Mouse (Mus musculus) neural tube, embryonic 13.5 days (tissue): ENCODE data around the gene Adgrf4. TPM values are rescaled to one million over a fixed set of nuclear protein-coding genes. Genes with fewer than 3 reads are reported as not detected.

Source experiments
- ATAC-seq: fragments of 200-750 bp; cut with Nextera tagmentation; 2 replicates; pipeline ENCODE4 v1.8.0; 2017; ENCODE audit warnings: low read depth, mild to moderate bottlenecking, moderate TSS enrichment, moderate library complexity
- H3K27ac ChIP-seq: fragments of 300-500 bp; sonication (generic); replicated peaks from 2 replicates; pipeline ENCODE4 v1.5.1; 2015; ENCODE audit warnings: moderate library complexity, mild to moderate bottlenecking, inconsistent platforms
- H3K27me3 ChIP-seq: fragments of 300-500 bp; sonication (generic); 2 replicates; pipeline ENCODE4 v1.6.1; 2015; ENCODE audit warnings: mild to moderate bottlenecking, inconsistent platforms
- H3K36me3 ChIP-seq: fragments of 300-500 bp; sonication (generic); 2 replicates; pipeline ENCODE4 v1.6.1; 2015; ENCODE audit warnings: mild to moderate bottlenecking, inconsistent platforms
- H3K4me1 ChIP-seq: fragments of 300-500 bp; sonication (generic); replicated peaks from 2 replicates; pipeline ENCODE4 v1.6.1; 2015; ENCODE audit warnings: inconsistent platforms
- H3K4me2 ChIP-seq: fragments of 300-500 bp; sonication (generic); 2 replicates; pipeline ENCODE4 v1.6.1; 2015; ENCODE audit warnings: inconsistent platforms, mild to moderate bottlenecking, moderate library complexity
- H3K4me3 ChIP-seq: fragments of 300-500 bp; sonication (generic); 2 replicates; pipeline ENCODE4 v1.5.1; 2015; ENCODE audit warnings: mild to moderate bottlenecking, inconsistent platforms
- H3K9ac ChIP-seq: fragments of 300-500 bp; sonication (generic); 2 replicates; pipeline ENCODE4 v1.6.1; 2015; ENCODE audit warnings: moderate library complexity, mild to moderate bottlenecking, inconsistent platforms
- H3K9me3 ChIP-seq: fragments of 300-500 bp; sonication (generic); 2 replicates; pipeline ENCODE4 v1.6.1; 2016; ENCODE audit warnings: inconsistent platforms
- WGBS: fragments of 180-500 bp; shearing (Covaris S2); methylation state at CpG from one replicate; pipeline ENCODE4 v1.1.7; 2015; 5-methylcytosine and 5-hydroxymethylcytosine counted together
- polyA plus RNA-seq: library from polyadenylated mRNA; unstranded; fragments of >200 nt; fragmentation: Nextera tagmentation; extraction: Ambion mirVana; gene quantifications from 2 replicates; pipeline ENCODE4 v1.2.1, GENCODE M21; 2015

Adgrf4 gene
- 0.17 TPM in 1 of 2 replicates, not detected in the other for polyA plus RNA-seq

DNA sequence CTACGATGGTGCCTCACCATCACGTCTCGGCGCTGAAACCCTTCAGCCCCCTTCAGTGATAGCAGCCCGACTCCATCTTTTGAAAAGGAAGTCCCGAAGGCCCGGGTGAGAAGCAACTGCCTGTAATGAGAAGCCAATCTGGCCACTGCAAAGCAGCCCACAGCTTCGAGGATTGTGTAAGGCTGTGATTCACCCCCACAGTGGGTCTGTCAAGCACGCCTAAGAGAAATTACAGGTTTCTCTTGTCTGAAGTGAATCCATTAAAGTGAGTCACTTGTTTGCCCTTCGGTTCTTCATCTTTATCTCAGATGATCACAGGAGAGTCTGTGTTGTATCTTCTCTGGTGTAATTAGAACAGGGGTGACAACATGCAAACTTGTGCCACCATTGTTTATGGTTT is at the start of gene Adgrf4:
Gene Adgrf4, minus strand, starts transcription at position 149 of the 400 bp plus-strand sequence.
- H3K9ac ChIP-seq: no peak within 1 kb of the TSS
- H3K4me3 ChIP-seq: no peak within 1 kb of the TSS
- no peak for ATAC-seq
- H3K27me3 ChIP-seq: no peaks in the 10 kb centered on the region
- 90% methylated on average over 10 of the region's 10 CpGs for WGBS
- H3K4me2 ChIP-seq: no peak within 1 kb of the TSS
- H3K9me3 ChIP-seq: no peaks in the 10 kb centered on the region
- H3K36me3 ChIP-seq: no peaks in the 10 kb centered on the region
- no peaks in the 10 kb centered on the region for H3K4me1 ChIP-seq
- no peak within 1 kb of the TSS for H3K27ac ChIP-seq

DNA sequence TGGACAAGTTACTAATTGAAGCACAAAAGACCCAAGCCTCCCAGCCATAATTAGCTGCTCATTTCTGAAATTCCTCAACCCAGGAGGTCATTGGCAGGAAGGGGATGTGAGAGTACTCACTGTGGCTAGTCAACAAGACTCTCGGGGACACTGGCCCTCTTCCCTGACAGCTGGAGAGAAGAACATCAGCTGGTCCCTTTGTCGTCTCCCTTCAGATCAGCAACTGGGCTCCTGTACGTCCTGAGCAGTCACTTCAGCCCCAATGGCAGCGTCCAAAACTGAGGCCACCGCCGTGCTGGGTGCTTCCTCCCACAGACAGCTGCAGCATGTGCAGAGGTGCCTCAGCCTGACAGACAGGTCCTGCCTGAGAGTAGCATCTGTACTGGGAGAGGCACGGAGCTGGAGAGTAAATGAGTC is 49.7 kb upstream of the Adgrf4 start, which contains the start of gene Adgrf2:
Gene Adgrf2, minus strand, starts transcription at position 379 of the 417 bp plus-strand sequence.
- no peaks in the 10 kb centered on the region for H3K27me3 ChIP-seq
- no peaks in the 10 kb centered on the region for H3K36me3 ChIP-seq
- H3K9me3 ChIP-seq: no peaks in the 10 kb centered on the region
- H3K27ac ChIP-seq: no peak within 1 kb of the TSS
- 30% methylated on average over 7 of the region's 7 CpGs for WGBS
- ATAC-seq: no peak
- H3K4me3 ChIP-seq: no peak within 1 kb of the TSS
- H3K9ac ChIP-seq: no peak within 1 kb of the TSS
- no peaks in the 10 kb centered on the region for H3K4me1 ChIP-seq
- H3K4me2 ChIP-seq: no peak within 1 kb of the TSS

- Histone ChIP-seq H3K36me3 (no peaks in the 10 kb centered on the region), H3K27ac (no peak overlapping the region), H3K4me2 (no peak overlapping the region), H3K4me1 (no peaks in the 10 kb centered on the region), H3K27me3 (no peaks in the 10 kb centered on the region), H3K9me3 (no peaks in the 10 kb centered on the region), H3K9ac (no peak overlapping the region), H3K4me3 (no peak overlapping the region)
- 89% methylated on average over 6 of the region's 6 CpGs for WGBS
- ATAC-seq: no peak
These were observed 46.7 kb upstream of the Adgrf4 start for GRCm38 (mm10) chr17:42738794-42739193.

DNA sequence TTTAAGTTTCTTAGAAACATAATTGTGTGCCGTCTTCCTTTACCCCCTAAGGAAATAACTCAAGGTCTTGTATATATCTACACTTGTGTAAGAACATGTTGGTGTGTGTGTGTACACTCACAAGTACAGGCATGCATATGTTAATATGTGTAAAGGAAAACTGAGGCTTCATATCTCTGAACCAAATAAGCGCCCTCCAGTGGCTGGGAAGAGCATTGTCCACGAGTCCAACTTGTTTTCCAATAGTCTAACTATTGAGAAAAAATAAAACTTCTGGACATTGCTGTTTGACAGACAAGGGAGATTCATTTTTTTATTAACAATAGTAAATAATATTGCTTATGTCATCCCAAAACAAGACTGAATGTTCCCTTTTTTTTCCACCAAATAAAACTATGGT is 25.1 kb upstream of the Adgrf4 start:
- Histone ChIP-seq H3K27me3 (no peaks in the 10 kb centered on the region), H3K9ac (no peak overlapping the region), H3K9me3 (no peaks in the 10 kb centered on the region), H3K36me3 (no peaks in the 10 kb centered on the region), H3K4me1 (no peaks in the 10 kb centered on the region), H3K4me2 (no peak overlapping the region), H3K4me3 (no peak overlapping the region), H3K27ac (no peak overlapping the region)
- no peak for ATAC-seq
- WGBS: 58% methylated on average over 3 of the region's 3 CpGs

- Histone ChIP-seq H3K4me1 (no peaks in the 10 kb centered on the region), H3K9me3 (no peaks in the 10 kb centered on the region), H3K4me3 (no peak overlapping the region), H3K27ac (no peak overlapping the region), H3K36me3 (no peaks in the 10 kb centered on the region), H3K27me3 (no peaks in the 10 kb centered on the region), H3K9ac (no peak overlapping the region), H3K4me2 (no peak overlapping the region)
- no peak for ATAC-seq
- WGBS: 95% methylated on average over 7 of the region's 7 CpGs
These were observed 22.9 kb upstream of the Adgrf4 start for GRCm38 (mm10) chr17:42714991-42715390.

DNA sequence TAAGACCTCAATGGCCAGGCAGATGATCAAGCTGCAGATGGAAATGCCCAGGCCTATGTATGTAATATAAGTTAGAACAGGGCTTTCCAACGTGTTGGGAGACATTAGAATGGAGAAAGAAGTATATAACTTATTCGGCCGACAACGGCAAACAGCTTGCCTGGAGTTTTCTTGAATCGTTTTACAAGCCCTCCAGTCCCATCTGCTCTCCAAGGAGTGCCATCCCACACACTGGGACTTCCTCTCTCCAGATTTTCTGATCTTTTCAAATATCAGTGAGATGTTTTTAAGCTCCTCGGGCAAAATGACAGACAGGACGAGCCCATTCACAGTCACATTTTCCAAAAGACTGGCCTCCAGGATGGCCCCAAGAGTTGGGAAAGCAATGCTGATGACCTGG is 18.6 kb upstream of the Adgrf4 start:
- 91% methylated on average over 7 of the region's 7 CpGs for WGBS
- Histone ChIP-seq H3K27me3 (no peaks in the 10 kb centered on the region), H3K36me3 (no peaks in the 10 kb centered on the region), H3K9me3 (no peaks in the 10 kb centered on the region), H3K9ac (no peak overlapping the region), H3K4me1 (no peaks in the 10 kb centered on the region), H3K27ac (no peak overlapping the region), H3K4me2 (no peak overlapping the region), H3K4me3 (no peak overlapping the region)
- ATAC-seq: no peak

- ATAC-seq: no peak
- Histone ChIP-seq H3K9me3 (no peaks in the 10 kb centered on the region), H3K4me1 (no peaks in the 10 kb centered on the region), H3K4me3 (no peak overlapping the region), H3K36me3 (no peaks in the 10 kb centered on the region), H3K27me3 (no peaks in the 10 kb centered on the region), H3K27ac (no peak overlapping the region), H3K4me2 (no peak overlapping the region), H3K9ac (no peak overlapping the region)
- WGBS: 90% methylated on average over 4 of the region's 4 CpGs
These were observed 13.5 kb upstream of the Adgrf4 start for GRCm38 (mm10) chr17:42705611-42706010.

DNA sequence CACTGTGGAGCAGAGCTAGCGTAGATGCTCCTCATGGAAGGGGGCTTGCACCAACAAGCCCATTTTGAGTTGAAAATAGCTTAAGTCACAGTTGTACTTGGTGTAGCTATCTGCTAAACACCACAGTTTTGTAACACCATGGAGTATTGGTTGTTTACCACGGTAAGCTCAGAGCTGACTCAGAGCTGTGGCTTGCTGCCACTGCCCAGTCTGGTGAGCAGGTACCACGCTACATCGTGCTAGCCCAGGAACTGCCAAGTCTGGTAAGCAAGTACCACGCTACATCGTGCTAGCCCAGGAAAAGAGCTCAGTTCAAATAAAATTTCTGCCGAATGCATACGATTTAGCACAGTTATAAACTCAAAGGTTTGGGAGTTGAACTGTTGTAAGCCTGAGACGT is 10.1 kb upstream of the Adgrf4 start:
- H3K4me2 ChIP-seq: no peak overlapping the region
- H3K9me3 ChIP-seq: no peaks in the 10 kb centered on the region
- no peak overlapping the region for H3K27ac ChIP-seq
- no peaks in the 10 kb centered on the region for H3K27me3 ChIP-seq
- no peak overlapping the region for H3K4me3 ChIP-seq
- WGBS: 90% methylated on average over 9 of the region's 9 CpGs
- no peak for ATAC-seq
- no peaks in the 10 kb centered on the region for H3K36me3 ChIP-seq
- H3K9ac ChIP-seq: no peak overlapping the region
- no peaks in the 10 kb centered on the region for H3K4me1 ChIP-seq

DNA sequence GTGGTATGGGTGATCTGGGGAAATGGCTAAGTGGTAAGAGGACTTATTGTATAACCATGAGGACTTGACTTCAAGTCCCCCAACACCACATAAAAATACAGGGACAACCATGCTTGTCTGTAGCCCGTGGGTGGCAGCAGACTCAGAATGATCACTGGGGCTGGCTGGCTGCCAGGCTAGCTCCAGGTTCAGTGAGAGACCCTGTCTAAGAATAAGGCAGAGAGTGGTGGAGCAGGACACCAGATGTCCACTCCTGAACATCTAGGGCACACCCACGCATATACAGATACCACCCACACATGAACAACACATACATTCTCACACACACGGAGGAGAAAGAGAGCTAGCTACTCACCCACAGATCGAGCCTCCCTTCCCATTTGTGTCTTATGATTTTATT is 2.6 kb upstream of the Adgrf4 start:
- H3K9me3 ChIP-seq: no peaks in the 10 kb centered on the region
- no peak overlapping the region for H3K27ac ChIP-seq
- no peaks in the 10 kb centered on the region for H3K27me3 ChIP-seq
- no peak overlapping the region for H3K4me2 ChIP-seq
- H3K4me3 ChIP-seq: no peak overlapping the region
- H3K9ac ChIP-seq: no peak overlapping the region
- no peaks in the 10 kb centered on the region for H3K4me1 ChIP-seq
- no peaks in the 10 kb centered on the region for H3K36me3 ChIP-seq
- 90% methylated on average over 4 of the region's 4 CpGs for WGBS
- ATAC-seq: no peak

DNA sequence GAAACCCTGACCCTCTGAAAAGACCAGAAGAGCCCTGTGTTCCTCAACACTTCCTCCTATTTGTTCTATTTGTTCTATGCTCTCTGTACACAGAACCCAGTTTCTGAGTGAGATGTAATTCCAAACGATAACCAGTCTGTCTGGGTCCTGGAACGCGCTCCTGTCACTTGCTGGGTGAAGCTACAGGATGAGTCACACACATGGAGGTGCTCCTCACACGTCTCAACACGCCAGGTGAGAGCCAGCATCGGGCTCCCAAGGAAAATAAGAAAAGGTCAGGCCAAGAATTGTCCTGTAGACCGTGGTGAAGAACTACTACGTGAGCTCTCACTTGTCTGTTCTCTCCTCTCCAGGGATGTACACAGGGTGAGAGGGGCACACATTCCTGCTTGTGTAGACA is 1.6 kb downstream of the Adgrf4 start:
- Histone ChIP-seq H3K9me3 (no peaks in the 10 kb centered on the region), H3K9ac (no peak overlapping the region), H3K36me3 (no peaks in the 10 kb centered on the region), H3K27ac (no peak overlapping the region), H3K4me3 (no peak overlapping the region), H3K4me2 (no peak overlapping the region), H3K27me3 (no peaks in the 10 kb centered on the region), H3K4me1 (no peaks in the 10 kb centered on the region)
- WGBS: 96% methylated on average over 8 of the region's 8 CpGs
- ATAC-seq: no peak

DNA sequence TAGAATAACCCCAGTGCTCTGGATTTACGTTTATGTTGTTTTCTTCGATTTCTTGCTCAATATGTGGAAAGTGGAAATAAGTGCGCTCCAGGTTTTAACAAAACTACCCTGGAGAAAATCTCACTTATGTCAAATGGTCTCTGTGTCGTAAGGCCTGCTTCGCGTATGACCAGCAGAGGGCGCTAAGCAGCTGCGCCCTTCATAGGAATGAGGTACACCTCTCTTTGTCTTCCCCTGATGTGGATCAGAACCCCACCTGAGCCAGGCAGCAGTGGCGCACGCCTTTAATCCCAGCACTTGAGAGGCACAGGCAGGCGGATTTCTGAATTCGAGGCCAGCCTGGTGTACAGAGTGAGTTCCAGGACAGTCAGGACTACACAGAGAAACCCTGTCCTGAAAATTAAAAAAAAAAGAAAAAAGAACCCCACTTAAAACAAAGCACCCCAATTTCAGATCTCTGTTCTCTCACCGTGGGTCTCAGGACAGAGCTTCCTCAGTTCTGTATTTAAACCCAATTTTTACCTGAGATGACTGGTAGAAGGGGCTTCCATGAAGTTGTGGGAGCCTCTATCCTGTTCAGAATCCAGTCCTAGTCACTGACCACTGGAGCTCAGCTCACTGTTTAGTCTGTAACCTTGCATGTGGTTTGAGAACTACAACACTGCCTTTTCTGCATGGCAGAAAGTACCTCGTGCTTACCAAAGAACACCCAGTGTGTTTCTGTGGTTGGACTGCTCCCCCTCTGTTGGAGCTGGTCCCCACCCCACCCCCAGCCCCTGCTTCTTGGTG is 33.3 kb downstream of the Adgrf4 start:
- Histone ChIP-seq H3K4me2 (peak overlapping the region; percentile 45), H3K9ac (0 out of 2 replicates have a peak overlapping the region, but pooled peaks have one; percentile 47), H3K4me3 (no peak overlapping the region), H3K27me3 (no peaks in the 10 kb centered on the region), H3K27ac (no peak overlapping the region), H3K9me3 (no peaks in the 10 kb centered on the region), H3K36me3 (no peaks in the 10 kb centered on the region), H3K4me1 (no peaks in the 10 kb centered on the region)
- peak; percentile 91 for ATAC-seq
- 27% methylated on average over 14 of the region's 14 CpGs for WGBS

DNA sequence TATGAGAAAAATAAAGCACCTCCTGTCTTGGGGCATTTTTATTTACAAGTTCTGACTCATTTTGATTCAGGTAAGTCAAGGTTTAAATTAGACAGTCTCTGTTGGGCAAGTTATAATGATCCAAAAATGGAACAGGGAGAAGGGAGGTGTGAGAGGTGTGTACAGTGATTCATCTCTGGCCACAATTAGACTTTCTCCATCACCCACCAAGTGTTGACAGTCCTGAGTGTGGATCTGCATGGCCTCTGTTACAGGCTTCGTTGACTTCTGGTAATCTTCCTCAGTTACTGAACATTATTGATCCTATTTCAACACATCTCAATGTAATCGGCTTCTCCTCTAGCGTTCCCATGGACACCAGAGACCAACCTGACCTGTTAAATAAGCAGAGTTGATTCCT is 48.7 kb downstream of the Adgrf4 start:
- WGBS: 82% methylated on average over 3 of the region's 3 CpGs
- Histone ChIP-seq H3K27ac (no peak overlapping the region), H3K4me1 (no peaks in the 10 kb centered on the region), H3K4me3 (no peak overlapping the region), H3K36me3 (no peaks in the 10 kb centered on the region), H3K4me2 (no peak overlapping the region), H3K9ac (no peak overlapping the region), H3K27me3 (no peaks in the 10 kb centered on the region), H3K9me3 (no peaks in the 10 kb centered on the region)
- ATAC-seq: no peak

DNA sequence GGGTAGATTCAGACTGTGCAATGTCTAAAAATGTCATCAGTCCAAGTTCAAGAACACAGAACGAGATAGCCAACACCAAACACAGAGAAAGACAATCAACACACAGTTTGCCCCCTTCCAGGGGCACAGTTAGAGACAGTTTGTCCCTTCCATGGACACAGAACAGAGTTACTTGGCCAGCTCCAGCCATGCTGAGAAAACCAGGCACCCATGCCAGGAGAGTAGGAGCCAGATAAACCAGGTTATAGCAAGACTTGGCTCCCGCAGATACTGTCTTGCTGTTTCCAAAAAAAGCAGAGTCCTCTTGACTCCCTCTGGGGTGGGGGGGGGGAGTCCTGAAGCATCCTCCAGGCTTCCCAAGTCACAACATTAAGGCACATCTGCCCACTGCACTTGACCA is 61.9 kb downstream of the Adgrf4 start:
- Histone ChIP-seq H3K9me3 (no peaks in the 10 kb centered on the region), H3K27ac (no peak overlapping the region), H3K36me3 (no peaks in the 10 kb centered on the region), H3K27me3 (no peaks in the 10 kb centered on the region), H3K9ac (no peak overlapping the region), H3K4me3 (no peak overlapping the region), H3K4me2 (no peak overlapping the region), H3K4me1 (no peaks in the 10 kb centered on the region)
- no peak for ATAC-seq
- WGBS: 86% methylated on average over 2 of the region's 2 CpGs
